Mouse (Mus musculus): ENCODE measurements at regions not wholly inside any gene's neighbourhood (a gene's known extent, or its start where the extent isn't known, plus 50 kb on each side); places are given as distances from the start of the nearest gene placed in this dataset.

- peak; percentile 23 to 25 for DNase-seq (ENCODE audit: low spot score in 2 of 2)
Observed at GRCm38 (mm10) chr17:76959786-76960185, 1240.3 kb upstream of the Crim1 start.

Measured in right cerebral cortex, postnatal 10 days (tissue).